Mouse (Mus musculus): ENCODE measurements around the gene BC051665. TPM values are rescaled to one million over a fixed set of nuclear protein-coding genes. Genes with fewer than 3 reads are reported as not detected.

The BC051665 gene
- not detected in 2 replicates for polyA plus RNA-seq (2015; fragmentation: Nextera tagmentation; extraction: Ambion mirVana)

- H3K4me1 ChIP-seq = no peaks in the 10 kb centered on the region
- H3K4me3 ChIP-seq = no peak within 1 kb of the TSS
- H3K4me2 ChIP-seq = no peak within 1 kb of the TSS
- no peak within 1 kb of the TSS for H3K27ac ChIP-seq (replicated peaks)
- no peaks in the 10 kb centered on the region for H3K36me3 ChIP-seq
- ATAC-seq (ENCODE audit: extremely low read depth, insufficient number of reproducible peaks, low FRiP score, low TSS enrichment) = no peak
- H3K9me3 ChIP-seq = no peaks in the 10 kb centered on the region
- no peak within 1 kb of the TSS for H3K9ac ChIP-seq
- no peaks in the 10 kb centered on the region for H3K27me3 ChIP-seq (replicated peaks)
Measured at GRCm38 (mm10) chr13:60786264-60786663, at the start of gene BC051665. Gene BC051665 (minus strand): TSS chr13:60786364.

- Histone ChIP-seq H3K27me3 (replicated peaks) (no peaks in the 10 kb centered on the region), H3K9me3 (no peaks in the 10 kb centered on the region), H3K4me2 (no peak overlapping the region), H3K4me1 (no peaks in the 10 kb centered on the region), H3K4me3 (no peak overlapping the region), H3K27ac (replicated peaks) (no peak overlapping the region), H3K9ac (no peak overlapping the region), H3K36me3 (no peaks in the 10 kb centered on the region)
- no peak for ATAC-seq (ENCODE audit: extremely low read depth, insufficient number of reproducible peaks, low FRiP score, low TSS enrichment)
- WGBS = 41% methylated on average over 3 of the region's 3 CpGs
Measured at GRCm38 (mm10) chr13:60826052-60826451, 39.9 kb upstream of the BC051665 start.

GRCm38 (mm10) chr13:60820486-60821175 lies 34.5 kb upstream of the BC051665 start:
- no peak for ATAC-seq (ENCODE audit: extremely low read depth, insufficient number of reproducible peaks, low FRiP score, low TSS enrichment)
- H3K4me1 ChIP-seq = no peaks in the 10 kb centered on the region
- 49% methylated on average over 3 of the region's 3 CpGs for WGBS

GRCm38 (mm10) chr13:60819469-60819868 lies 33.3 kb upstream of the BC051665 start:
- WGBS = 7% methylated on average over 7 of the region's 7 CpGs
- H3K27me3 ChIP-seq (replicated peaks) = no peaks in the 10 kb centered on the region
- H3K4me3 ChIP-seq = no peak overlapping the region
- H3K36me3 ChIP-seq = no peaks in the 10 kb centered on the region
- no peak overlapping the region for H3K9ac ChIP-seq
- ATAC-seq (ENCODE audit: extremely low read depth, insufficient number of reproducible peaks, low FRiP score, low TSS enrichment) = no peak
- H3K27ac ChIP-seq (replicated peaks) = no peak overlapping the region
- no peaks in the 10 kb centered on the region for H3K9me3 ChIP-seq
- no peaks in the 10 kb centered on the region for H3K4me1 ChIP-seq
- H3K4me2 ChIP-seq = no peak overlapping the region

More at GRCm38 (mm10) chr13:60820486-60821175, 34.5 kb upstream of the BC051665 start:
- no peaks in the 10 kb centered on the region for H3K27me3 ChIP-seq (replicated peaks)
- H3K9ac ChIP-seq = no peak overlapping the region
- no peak overlapping the region for H3K27ac ChIP-seq (replicated peaks)
- H3K4me2 ChIP-seq = no peak overlapping the region
- H3K4me3 ChIP-seq = no peak overlapping the region
- no peaks in the 10 kb centered on the region for H3K36me3 ChIP-seq
- H3K9me3 ChIP-seq = no peaks in the 10 kb centered on the region

GRCm38 (mm10) chr13:60813722-60814121 lies 27.6 kb upstream of the BC051665 start:
- H3K27me3 ChIP-seq (replicated peaks) = no peaks in the 10 kb centered on the region
- no peaks in the 10 kb centered on the region for H3K4me1 ChIP-seq
- 69% methylated on average over 1 of the region's 1 CpGs for WGBS
- H3K36me3 ChIP-seq = no peaks in the 10 kb centered on the region
- no peak overlapping the region for H3K4me3 ChIP-seq
- H3K4me2 ChIP-seq = no peak overlapping the region
- no peak; the same call in 1 of the 2 replicates for ATAC-seq (ENCODE audit: extremely low read depth, insufficient number of reproducible peaks, low FRiP score, low TSS enrichment)
- no peak overlapping the region for H3K27ac ChIP-seq (replicated peaks)
- no peak overlapping the region for H3K9ac ChIP-seq
- H3K9me3 ChIP-seq = no peaks in the 10 kb centered on the region

GRCm38 (mm10) chr13:60812768-60813167 lies 26.6 kb upstream of the BC051665 start:
- WGBS = 49% methylated on average over 6 of the region's 6 CpGs
- H3K4me1 ChIP-seq = no peaks in the 10 kb centered on the region
- no peak overlapping the region for H3K4me3 ChIP-seq
- H3K36me3 ChIP-seq = no peaks in the 10 kb centered on the region
- H3K27me3 ChIP-seq (replicated peaks) = no peaks in the 10 kb centered on the region
- no peaks in the 10 kb centered on the region for H3K9me3 ChIP-seq
- no peak overlapping the region for H3K27ac ChIP-seq (replicated peaks)
- no peak overlapping the region for H3K4me2 ChIP-seq
- no peak overlapping the region for H3K9ac ChIP-seq
- ATAC-seq (ENCODE audit: extremely low read depth, insufficient number of reproducible peaks, low FRiP score, low TSS enrichment) = no peak

- ATAC-seq (ENCODE audit: extremely low read depth, insufficient number of reproducible peaks, low FRiP score, low TSS enrichment) = no peak
- Histone ChIP-seq H3K9me3 (no peaks in the 10 kb centered on the region), H3K4me1 (no peaks in the 10 kb centered on the region), H3K4me2 (no peak overlapping the region), H3K27me3 (replicated peaks) (no peaks in the 10 kb centered on the region), H3K36me3 (no peaks in the 10 kb centered on the region), H3K4me3 (no peak overlapping the region), H3K27ac (replicated peaks) (no peak overlapping the region), H3K9ac (no peak overlapping the region)
- 32% methylated on average over 2 of the region's 2 CpGs for WGBS
Measured at GRCm38 (mm10) chr13:60809690-60810089, 23.5 kb upstream of the BC051665 start.

GRCm38 (mm10) chr13:60802749-60803148 lies 16.6 kb upstream of the BC051665 start, which contains the start of gene Ctsll3:
Gene Ctsll3 (minus strand): TSS chr13:60802849.
- H3K4me1 ChIP-seq = no peaks in the 10 kb centered on the region
- no peak for ATAC-seq (ENCODE audit: extremely low read depth, insufficient number of reproducible peaks, low FRiP score, low TSS enrichment)
- H3K27me3 ChIP-seq (replicated peaks) = no peaks in the 10 kb centered on the region
- H3K4me3 ChIP-seq = no peak within 1 kb of the TSS
- no peak within 1 kb of the TSS for H3K4me2 ChIP-seq
- H3K27ac ChIP-seq (replicated peaks) = no peak within 1 kb of the TSS
- H3K9me3 ChIP-seq = no peaks in the 10 kb centered on the region
- WGBS = 64% methylated on average over 1 of the region's 1 CpGs
- H3K36me3 ChIP-seq = no peaks in the 10 kb centered on the region
- no peak within 1 kb of the TSS for H3K9ac ChIP-seq

GRCm38 (mm10) chr13:60789466-60789865 lies 3.3 kb upstream of the BC051665 start:
- Histone ChIP-seq H3K36me3 (no peaks in the 10 kb centered on the region), H3K27ac (replicated peaks) (no peak overlapping the region), H3K27me3 (replicated peaks) (no peaks in the 10 kb centered on the region), H3K4me3 (no peak overlapping the region), H3K9ac (no peak overlapping the region), H3K4me2 (no peak overlapping the region), H3K4me1 (no peaks in the 10 kb centered on the region), H3K9me3 (no peaks in the 10 kb centered on the region)
- 65% methylated on average over 1 of the region's 1 CpGs for WGBS
- no peak for ATAC-seq (ENCODE audit: extremely low read depth, insufficient number of reproducible peaks, low FRiP score, low TSS enrichment)

- no peaks in the 10 kb centered on the region for H3K36me3 ChIP-seq
- no peak overlapping the region for H3K4me3 ChIP-seq
- H3K9ac ChIP-seq = no peak overlapping the region
- no peaks in the 10 kb centered on the region for H3K9me3 ChIP-seq
- H3K27ac ChIP-seq (replicated peaks) = no peak overlapping the region
- H3K4me1 ChIP-seq = no peaks in the 10 kb centered on the region
- H3K4me2 ChIP-seq = no peak overlapping the region
- ATAC-seq (ENCODE audit: extremely low read depth, insufficient number of reproducible peaks, low FRiP score, low TSS enrichment) = no peak
- 70% methylated on average over 7 of the region's 7 CpGs for WGBS
- H3K27me3 ChIP-seq (replicated peaks) = no peaks in the 10 kb centered on the region
Measured at GRCm38 (mm10) chr13:60783301-60783700, 2.9 kb downstream of the BC051665 start.

GRCm38 (mm10) chr13:60780534-60780933 lies 5.6 kb downstream of the BC051665 start:
- Histone ChIP-seq H3K4me1 (no peaks in the 10 kb centered on the region), H3K4me2 (no peak overlapping the region), H3K9ac (no peak overlapping the region), H3K9me3 (no peaks in the 10 kb centered on the region), H3K36me3 (no peaks in the 10 kb centered on the region), H3K4me3 (no peak overlapping the region), H3K27ac (replicated peaks) (no peak overlapping the region), H3K27me3 (replicated peaks) (no peaks in the 10 kb centered on the region)
- no peak for ATAC-seq (ENCODE audit: extremely low read depth, insufficient number of reproducible peaks, low FRiP score, low TSS enrichment)
- WGBS = 68% methylated on average over 3 of the region's 3 CpGs

GRCm38 (mm10) chr13:60761161-60761560 lies 25.0 kb downstream of the BC051665 start:
- 90% methylated on average over 17 of the region's 17 CpGs for WGBS
- Histone ChIP-seq H3K27me3 (replicated peaks) (no peaks in the 10 kb centered on the region), H3K9me3 (no peaks in the 10 kb centered on the region), H3K4me3 (no peak overlapping the region), H3K4me2 (no peak overlapping the region), H3K36me3 (peaks cover 30% of the 10 kb centered on the region), H3K4me1 (no peaks in the 10 kb centered on the region), H3K9ac (no peak overlapping the region), H3K27ac (replicated peaks) (no peak overlapping the region)
- no peak for ATAC-seq (ENCODE audit: extremely low read depth, insufficient number of reproducible peaks, low FRiP score, low TSS enrichment)

Measured in heart, embryonic 13.5 days (tissue).